Mouse (Mus musculus) common myeloid progenitor, adult 5-6 weeks (primary cell): ENCODE measurements around the gene Lrrc36. TPM values are rescaled to one million over a fixed set of nuclear protein-coding genes. Genes with fewer than 3 reads are reported as not detected.

Experiments used
- ATAC-seq: replicated peaks from 2 replicates; pipeline ENCODE4 v1.8.0; 2016; ENCODE audit warnings: low read depth, mild to moderate bottlenecking, moderate TSS enrichment, inconsistent platforms; ENCODE audit not compliant: poor library complexity, severe bottlenecking
- total RNA-seq: library from RNA; stranded (forward); fragments of 200-1000, 187-1606 nt; gene quantifications from 2 replicates; pipeline ENCODE4 v1.2.3, GENCODE M21; 2017

Gene Lrrc36
- total RNA-seq, 1 experiment from 2014 or later = 0.69 TPM

DNA sequence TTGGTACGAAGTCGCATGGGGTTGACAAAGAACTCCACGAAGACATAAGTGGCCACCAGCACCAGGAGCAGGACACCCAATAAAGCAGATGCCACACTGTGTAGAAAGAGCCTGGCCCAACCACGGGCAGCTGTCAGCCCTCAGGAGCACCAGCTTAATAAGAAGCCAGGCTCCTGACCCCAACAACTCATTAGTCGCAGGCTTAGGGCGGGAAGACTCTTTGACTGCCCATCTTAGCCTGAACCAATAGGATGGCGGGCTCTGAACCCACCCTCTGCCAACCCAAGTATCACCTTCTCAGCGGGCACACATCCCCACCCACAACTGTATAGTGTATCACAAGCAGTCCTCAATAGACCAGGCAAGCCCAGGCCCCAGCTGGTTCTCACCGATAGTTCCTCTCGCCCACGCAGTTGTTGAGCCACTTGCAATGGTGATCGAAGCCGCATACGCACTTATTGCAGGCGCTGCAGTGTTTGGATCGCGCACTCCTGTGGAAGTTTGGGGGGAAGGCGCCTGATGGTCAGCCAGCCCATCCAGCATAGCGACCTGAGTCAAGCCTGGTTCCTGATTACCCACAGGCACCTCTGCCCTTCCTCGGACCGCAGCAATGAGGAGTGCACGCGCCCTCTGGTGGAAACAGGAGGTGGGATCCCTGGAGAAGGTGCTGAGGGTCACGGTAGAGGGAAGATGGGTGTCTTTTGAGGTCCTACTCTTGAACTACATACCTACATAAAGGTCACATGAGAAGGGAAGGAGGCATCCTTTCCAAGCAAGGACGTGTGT, 63.5 kb downstream of the Lrrc36 start:
- peak; percentile 64 for ATAC-seq

DNA sequence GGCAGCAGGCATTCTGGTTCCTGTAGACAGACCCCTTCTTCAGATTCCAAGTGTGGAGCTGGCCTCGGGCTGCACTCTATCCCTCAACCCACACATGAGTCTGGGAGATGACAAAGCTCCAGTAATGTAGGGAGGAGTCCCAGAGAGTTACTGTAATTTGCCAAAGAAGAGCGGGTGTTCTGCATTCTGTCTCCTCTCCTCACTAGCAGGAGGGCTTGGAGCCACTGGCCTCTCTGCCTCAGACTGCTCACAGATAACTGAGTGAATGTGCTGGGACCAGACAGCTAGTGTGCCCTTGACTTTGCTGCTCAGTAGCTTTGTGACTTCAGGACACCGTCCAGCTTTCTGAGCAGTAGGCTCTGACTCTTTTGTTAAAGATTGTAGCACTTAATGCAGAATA, 64.4 kb downstream of the Lrrc36 start:
- no peak for ATAC-seq

DNA sequence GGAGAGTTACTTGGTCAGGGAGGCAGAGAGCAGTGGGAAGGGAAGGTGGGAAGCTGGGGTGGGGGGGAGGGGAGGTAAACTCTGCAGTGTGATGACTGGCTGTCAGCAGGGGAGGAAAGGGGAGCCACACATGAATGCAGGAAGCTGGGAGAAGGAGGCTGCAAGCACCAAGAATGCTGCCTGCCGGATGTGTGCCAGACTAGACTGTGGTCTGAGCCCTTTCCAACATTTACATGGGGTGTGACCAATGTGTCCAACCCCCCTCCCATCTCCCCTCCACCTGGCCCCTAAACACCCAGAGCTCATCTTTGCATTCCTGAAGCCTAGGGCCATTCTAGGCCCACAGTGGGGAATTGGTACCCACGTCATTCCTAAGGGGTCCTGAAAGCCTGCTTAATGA, 67.6 kb downstream of the Lrrc36 start:
- ATAC-seq = no peak

DNA sequence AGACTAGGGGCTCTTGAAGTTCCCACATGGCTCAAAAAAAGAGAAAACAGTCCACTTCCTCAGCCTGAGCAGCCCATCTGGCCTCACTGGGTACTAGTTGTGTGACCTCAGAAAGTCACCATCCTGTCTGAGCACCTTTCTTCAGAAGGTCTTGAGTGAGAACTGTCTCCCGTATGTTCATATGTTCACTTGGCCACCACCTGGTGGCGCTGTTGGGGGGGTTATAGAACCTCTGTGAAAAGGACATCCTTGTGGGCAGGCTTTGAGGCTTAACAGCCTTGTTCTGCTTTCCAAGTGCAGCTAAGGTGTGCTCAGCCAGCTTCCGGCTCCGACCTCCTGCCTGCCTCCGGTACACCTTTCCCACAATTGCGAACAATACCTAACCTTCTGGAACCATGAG, 68.1 kb downstream of the Lrrc36 start:
- peak; percentile 41 for ATAC-seq

DNA sequence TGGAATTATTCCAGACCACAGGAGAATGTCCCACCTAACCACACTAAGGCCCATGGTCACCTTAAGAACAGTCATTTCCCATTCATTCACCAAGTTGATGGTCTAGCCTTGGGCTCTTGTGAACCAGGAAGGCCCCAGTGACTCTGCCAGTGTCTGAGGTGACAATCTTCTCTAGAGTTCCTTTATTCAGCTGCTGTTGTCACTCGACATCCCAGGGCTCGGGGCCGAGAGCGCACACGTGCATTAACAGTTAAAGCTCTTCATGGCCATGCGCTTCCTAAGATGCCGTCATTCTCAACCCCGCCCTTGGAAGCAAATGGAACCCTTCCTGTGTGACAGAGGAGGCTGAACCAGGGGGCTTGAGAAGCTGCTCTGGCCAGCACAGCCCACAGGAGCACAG, 68.8 kb downstream of the Lrrc36 start:
- no peak for ATAC-seq

DNA sequence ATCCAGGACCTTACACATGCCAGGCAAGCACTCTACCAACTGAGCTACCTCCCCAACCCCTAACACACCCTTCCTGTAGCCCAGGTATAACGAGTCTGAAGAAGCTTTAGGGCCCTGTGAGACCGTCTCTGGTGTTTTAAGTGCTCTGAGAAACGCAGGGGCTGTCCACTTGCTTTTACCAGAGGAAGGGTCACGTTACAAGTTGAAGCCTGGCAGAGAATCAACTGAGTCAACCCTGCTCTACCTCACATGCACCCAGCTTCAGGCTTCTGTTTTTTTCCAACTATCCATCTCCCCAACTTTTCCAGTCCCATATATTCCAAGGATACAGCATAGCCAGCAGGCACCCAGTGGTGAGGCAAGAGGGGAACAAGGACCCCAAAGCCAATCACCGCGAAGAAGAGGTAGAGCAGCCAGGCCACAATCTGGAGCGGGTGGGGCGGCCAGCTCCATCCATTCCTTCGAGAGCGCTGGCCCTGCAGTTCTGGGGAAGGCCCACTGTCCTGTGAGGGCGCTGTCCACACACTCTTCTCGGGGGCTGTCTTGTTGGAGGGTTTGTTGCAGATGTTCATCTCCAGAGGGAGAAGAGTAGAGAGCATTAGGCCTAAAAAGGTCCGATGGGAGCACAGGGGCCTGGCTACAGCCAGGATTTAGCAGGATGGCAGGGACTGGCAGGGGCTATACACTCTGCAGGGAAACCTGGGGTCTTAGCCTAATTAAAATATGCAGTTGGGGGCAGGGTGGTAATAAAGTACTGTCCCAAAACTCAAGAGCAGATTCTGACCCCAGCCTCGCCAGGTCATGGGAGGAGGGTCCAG, 70.0 kb downstream of the Lrrc36 start:
- peak; percentile 49; the same call in 1 of the 2 replicates for ATAC-seq

DNA sequence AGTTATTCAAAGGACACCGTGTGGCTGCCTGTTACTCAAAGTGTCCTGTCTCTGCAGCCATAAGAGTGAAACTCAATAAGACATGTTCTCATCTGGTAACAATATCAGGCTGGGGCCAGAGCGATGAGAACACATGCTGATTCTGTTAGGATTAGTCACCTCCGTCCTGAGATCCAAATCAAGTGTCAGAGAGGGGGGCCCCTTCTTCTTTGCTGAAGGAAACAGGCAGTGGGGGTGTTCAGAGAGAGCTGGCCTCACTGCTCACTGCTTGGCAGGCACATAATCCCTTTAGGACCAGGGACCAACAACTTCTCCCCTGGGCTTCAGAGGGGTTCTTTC, 70.6 kb downstream of the Lrrc36 start:
- ATAC-seq = no peak

DNA sequence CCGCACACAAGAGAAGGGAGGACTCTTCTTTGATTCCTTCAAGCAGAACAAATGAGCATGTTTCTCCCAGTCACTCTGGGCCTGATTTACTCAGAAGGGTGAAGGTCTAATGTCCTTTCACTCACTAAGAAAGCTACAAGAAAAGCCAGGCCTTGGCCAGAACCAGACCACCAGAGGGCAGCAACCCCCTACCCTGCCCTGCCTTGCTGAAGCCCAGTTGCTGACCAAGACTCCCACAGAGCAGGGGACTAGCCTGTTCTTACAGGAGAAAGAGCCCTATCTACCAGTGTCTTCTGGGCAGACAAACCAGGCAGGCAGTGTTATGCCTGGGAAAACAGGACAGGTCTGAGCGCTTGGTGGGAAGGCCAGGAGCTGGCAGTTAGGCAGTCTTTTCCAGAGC, 71.0 kb downstream of the Lrrc36 start:
- ATAC-seq = 0 out of 2 replicates have a peak, but pooled peaks have one; percentile 59

DNA sequence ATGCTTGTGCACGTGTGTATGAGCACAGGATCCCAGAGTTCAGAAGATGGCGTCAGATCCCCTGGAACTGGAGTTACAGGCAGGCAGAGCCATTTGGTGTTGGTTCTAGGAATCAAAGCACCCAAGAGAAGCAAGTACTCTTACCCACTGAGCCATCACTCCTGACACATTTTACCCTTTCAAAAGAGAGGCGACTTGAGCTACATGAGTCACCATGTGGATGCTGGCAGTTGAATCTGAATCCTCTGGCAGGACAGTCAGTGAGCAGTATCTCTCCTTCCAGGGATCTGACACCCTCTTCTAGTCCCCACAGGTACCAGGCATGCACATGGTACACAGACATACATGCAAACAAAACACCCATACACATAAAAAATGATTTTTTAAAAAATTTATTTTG, 74.7 kb downstream of the Lrrc36 start:
- no peak for ATAC-seq

DNA sequence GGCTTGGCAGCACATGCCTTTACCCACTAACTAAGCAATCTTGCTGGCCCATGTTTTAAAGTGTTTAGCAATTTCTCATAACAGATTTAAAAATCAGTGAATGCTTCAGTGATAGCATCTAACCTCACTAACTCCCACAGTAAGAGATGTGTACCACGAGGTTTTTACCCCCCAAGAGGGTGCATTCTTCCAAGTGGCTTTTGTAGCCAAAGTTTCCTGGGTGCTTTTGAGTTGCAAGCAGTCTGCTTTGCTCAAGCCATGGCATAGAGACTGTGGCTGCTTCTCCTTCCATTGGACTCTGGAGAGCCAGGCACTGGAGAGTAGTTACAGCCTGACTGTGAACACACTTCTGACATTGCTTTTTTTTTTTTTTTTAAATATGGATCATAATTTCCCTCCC, 75.9 kb downstream of the Lrrc36 start:
- ATAC-seq = no peak

DNA sequence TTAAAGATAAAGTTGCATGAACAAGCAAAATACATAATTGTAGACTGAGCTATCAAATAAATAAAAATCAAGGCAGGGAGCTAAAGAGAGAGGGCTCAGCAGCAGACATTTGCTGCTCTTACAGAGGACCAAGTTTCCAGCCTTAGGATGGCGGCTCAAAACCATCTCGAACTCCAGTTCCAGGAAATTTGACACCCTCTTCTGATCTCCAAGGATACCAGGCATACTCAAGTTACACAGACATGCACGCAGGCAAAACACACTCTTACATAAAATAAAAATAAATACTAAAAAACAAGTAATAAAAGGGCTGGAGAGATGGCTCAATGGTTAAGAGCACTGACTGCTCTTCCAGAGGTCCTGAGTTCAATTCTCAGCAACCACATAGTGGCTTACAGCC, 80.1 kb downstream of the Lrrc36 start:
- no peak for ATAC-seq

DNA sequence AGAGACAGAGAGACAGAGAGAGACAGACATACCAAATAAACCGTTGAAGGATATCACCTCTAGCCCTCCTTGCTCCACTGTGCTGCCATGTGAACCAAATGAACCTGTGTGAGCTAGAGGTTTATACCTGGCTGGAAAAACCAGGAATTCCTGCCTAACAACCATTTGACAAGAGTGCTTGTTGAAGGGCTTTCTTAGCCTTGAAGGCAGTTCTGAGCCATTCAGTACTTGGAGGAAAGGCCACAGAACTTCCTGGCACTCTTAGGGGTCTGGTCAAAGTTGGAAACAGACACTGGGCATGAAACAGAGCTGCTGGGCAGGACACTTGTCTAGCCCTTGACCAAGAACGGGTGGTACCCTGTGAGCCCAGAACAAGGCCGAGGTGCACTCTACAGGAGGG, 81.2 kb downstream of the Lrrc36 start:
- ATAC-seq = no peak

DNA sequence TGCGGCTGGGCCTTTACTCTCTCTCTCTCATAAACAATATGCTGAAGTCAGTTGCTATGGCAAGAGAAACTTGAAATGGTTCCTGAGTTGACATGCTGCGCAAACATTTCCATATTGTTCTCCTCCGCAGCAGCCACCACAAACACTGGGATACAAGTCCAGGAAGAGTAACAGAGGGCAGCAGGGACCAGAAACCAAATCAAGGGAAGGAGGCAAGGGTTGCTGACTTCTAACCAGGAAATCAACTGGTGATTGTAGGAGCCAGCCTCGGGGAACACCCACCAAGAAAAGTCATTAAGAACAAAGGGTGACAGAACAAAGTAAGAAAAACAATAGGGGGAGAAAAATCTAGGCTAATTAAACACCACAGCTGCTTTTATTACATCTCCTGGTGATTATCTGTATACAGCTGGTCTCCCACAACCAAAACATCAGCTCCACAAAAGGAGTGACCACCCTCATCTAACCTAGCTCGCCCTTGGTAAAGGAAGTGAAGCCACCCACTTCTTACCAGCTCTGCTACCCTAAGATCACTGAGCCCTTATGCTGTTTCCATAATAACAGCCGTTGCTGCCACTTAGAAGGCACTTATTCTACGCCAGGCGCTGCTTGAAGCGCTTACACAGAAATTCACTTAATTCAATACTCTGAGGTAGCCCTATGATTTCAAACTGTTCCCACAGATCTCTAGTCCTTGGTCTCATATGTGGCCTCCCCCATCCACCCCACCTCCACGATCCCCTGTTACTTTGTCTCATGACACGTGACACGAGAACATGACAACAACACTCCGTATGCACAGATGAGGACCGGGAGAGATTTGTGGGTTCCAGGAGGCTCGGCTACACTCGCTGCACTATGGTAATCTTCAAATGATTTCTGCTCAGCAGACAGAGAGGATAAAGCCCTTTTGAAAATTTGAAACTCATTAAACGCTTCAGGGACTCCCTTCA, 82.3 kb downstream of the Lrrc36 start:
- no peak for ATAC-seq

DNA sequence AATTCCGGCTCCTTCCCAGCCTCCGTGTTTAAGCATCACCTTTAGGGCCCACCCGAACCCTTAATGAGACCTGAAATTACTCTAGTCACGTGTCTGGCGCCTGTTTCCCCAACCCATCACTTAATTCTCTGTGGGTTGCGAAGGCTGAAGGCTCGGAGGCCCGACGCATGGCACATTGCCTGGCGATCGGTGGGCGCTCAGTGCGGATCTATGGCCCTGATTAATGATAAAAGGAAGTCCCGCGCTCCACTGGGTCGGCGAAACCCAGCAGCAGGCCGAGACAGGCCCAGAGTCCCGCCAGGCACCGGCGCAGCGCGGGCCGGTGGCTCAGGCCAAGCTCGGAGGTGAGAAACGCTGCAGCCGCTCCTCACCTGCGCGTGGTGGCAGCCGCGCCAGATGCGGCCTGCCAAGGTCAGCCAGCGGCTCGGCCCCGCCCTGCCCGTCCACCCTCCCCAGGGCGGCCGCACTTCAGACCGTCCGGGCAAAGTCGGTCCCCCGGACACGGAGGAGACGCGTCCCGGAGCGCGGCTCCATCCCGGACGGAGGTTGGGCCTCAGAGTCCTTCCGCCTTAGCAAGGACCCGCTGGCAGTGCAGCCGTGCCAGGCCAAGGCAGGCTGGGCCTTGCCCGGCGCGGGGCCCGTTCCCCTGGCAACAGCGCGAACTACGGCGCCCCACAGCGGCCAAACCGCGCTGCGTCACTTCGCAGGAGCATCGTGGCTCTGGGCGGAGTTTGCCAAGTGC, 83.2 kb downstream of the Lrrc36 start, which contains the start of gene Zdhhc1:
Gene Zdhhc1 (minus strand): TSS at position 464 of the 742 bp plus-strand sequence.
- peak; percentile 92 for ATAC-seq

DNA sequence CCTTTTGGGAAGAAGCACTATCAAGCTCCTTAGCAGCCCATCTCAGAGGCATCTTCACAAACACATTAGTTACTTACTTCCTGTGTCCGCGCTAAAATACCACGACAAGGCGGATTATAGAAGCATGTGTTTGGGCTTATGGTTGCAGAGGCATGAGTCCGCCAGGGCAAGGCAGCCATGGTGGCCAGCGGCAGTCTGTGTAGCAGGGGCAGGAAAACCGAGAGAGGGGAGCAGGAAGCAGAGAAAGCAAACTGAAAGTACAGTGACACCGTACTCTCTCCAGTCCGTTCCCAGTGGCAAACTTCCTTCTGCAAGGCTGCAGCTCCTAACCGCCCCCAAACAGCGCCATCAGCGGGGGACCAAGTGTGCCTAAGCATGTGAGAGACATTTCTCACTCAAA, 86.4 kb downstream of the Lrrc36 start:
- 0 out of 2 replicates have a peak, but pooled peaks have one; percentile 39 for ATAC-seq

DNA sequence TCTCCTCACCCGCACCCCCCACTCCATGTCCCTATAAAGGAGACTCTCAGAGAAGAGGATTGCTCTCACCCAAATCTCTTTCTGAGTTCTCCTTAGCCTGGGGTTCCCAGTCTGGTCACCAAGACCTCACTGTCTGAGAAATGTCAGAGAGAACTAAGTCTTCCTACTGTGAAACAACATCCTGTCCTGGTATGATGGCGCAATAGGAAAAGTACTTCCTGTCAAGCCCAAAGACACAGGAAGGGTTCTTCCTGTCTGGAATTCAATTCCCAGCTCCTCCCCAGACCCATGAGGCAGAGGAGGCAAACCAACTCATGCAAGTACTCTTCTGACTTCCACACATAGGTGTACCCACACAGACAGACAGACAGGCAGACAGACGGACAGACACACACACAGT, 91.2 kb downstream of the Lrrc36 start:
- 0 out of 2 replicates have a peak, but pooled peaks have one; percentile 27 for ATAC-seq

DNA sequence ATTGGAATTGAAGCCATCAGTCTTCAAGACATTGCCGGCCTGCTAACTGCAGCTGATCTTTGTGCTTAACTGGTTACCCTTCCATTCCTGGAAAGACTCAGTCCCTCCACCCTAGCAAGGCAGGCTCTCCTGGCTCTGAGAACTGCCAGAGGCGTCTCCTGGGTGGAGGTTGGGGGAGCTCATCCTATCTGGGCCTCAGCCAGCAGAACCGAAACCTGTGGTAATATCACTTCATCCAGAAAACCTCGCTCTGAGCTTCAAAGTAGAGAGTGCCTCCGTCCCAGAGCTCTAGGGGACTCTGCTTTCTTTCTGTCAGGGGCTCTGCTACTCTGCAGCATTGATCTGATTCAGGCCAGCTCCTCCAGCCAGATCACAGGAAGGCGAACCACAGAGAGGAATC, 93.6 kb downstream of the Lrrc36 start:
- ATAC-seq = 0 out of 2 replicates have a peak, but pooled peaks have one; percentile 39

DNA sequence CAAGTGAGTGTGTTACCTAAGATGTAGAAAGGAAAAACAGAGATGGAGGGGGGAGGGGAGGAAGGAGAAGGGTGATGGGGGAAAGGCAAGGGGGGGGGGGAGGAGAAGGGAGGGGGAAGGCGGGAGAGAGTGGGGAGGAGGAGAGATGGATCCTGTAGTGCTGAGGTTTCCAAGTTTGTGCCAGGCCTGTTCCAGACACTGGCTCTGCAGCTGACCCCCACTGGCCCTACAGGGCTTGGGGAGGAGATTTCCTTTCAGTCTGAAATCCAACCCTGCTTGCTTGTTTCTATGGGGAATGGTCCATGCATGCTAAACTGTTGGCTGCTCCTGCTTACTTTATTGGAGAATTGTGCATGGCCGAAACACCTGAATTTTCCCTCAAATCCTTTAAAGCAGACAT, 95.4 kb downstream of the Lrrc36 start:
- ATAC-seq = no peak

DNA sequence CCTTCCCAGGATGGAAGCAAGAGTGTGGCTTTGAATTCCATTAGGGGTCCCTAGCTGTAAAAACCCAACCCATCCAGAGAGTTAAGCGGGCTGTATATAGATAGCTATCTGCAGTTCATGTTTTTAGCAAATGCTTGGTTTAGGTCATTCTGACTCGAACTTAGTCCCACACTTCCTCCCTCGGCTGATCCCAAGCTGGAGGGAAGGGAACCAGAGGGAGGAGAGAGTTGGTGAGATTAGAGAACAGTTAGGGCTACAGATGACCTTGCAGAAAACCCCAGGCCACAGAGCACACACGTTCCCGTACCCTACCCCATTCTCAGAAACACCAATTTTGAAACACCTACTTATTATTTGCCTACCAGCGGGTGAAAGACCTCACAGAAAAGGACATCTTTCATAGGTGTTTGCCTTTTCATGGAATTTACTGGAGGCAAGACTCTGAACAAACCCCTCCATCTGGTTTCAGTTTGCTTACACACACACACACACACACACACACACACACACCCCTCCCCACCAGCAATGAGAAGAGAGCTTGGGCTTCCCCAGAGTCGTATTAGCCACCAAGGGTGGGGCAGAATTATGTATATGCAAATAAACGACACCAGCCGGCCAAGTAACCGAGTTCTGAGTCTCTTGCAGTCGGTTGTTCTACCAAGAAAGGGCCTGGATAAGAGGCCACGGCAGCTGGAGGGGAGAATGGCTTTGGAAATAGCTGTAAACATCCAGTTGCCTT, 96.8 kb downstream of the Lrrc36 start:
- peak; percentile 54 for ATAC-seq
